Mouse (Mus musculus) adrenal gland, postnatal 4 days (tissue): Measurements from ENCODE around the gene Asic4. TPM values are rescaled to one million over a fixed set of nuclear protein-coding genes. Genes with fewer than 3 reads are reported as not detected.

Source experiments
- DNase-seq, 2 experiments: peaks; one replicate each; pipeline ENCODE4 v3.0.0; 2021 to 2022; ENCODE audit warnings: low spot score in 2 of 2, mixed read lengths in 2 of 2
- total RNA-seq, 2 experiments: library from RNA; stranded (reverse); gene quantifications; 2 replicates each; pipeline ENCODE4 v1.2.3; 2021

Asic4 gene
- total RNA-seq, 2 experiments from 2014 or later, result 10.4 to 11.9 TPM

- no peak for DNase-seq
Measured at GRCm38 (mm10) chr1:75442811-75443210, 7.4 kb upstream of the Asic4 start.

- DNase-seq, result no peak
Measured at GRCm38 (mm10) chr1:75443247-75444024, 6.8 kb upstream of the Asic4 start.

GRCm38 (mm10) chr1:75444208-75444607 lies 6.0 kb upstream of the Asic4 start:
- no peak for DNase-seq

- DNase-seq, result no peak
Measured at GRCm38 (mm10) chr1:75445141-75445701, 5.0 kb upstream of the Asic4 start.

- peak in 1 of 2 experiments; percentile 46 for DNase-seq
Measured at GRCm38 (mm10) chr1:75445751-75446611, 4.3 kb upstream of the Asic4 start.

- no peak for DNase-seq
Measured at GRCm38 (mm10) chr1:75446656-75447055, 3.6 kb upstream of the Asic4 start.

GRCm38 (mm10) chr1:75447265-75448051 lies 2.8 kb upstream of the Asic4 start:
- DNase-seq, result no peak

- DNase-seq, result no peak
Measured at GRCm38 (mm10) chr1:75448052-75448431, 2.2 kb upstream of the Asic4 start.

GRCm38 (mm10) chr1:75448937-75449336 lies 1.3 kb upstream of the Asic4 start:
- no peak for DNase-seq

GRCm38 (mm10) chr1:75449377-75450135 lies 680 bp upstream of the Asic4 start:
- no peak for DNase-seq

GRCm38 (mm10) chr1:75451900-75452299 lies 1.7 kb downstream of the Asic4 start:
- no peak for DNase-seq

- no peak for DNase-seq
Measured at GRCm38 (mm10) chr1:75455433-75455832, 5.2 kb downstream of the Asic4 start.

- DNase-seq, result no peak
Measured at GRCm38 (mm10) chr1:75455948-75456347, 5.7 kb downstream of the Asic4 start.

GRCm38 (mm10) chr1:75456746-75457564 lies 6.7 kb downstream of the Asic4 start:
- DNase-seq, result no peak

GRCm38 (mm10) chr1:75457710-75458024 lies 7.4 kb downstream of the Asic4 start:
- DNase-seq, result no peak

GRCm38 (mm10) chr1:75458025-75458788 lies 8.0 kb downstream of the Asic4 start:
- no peak for DNase-seq

GRCm38 (mm10) chr1:75458789-75459684 lies 8.8 kb downstream of the Asic4 start:
- no peak for DNase-seq

GRCm38 (mm10) chr1:75460297-75460696 lies 10.1 kb downstream of the Asic4 start:
- DNase-seq, result no peak
